Mouse (Mus musculus) embryonic facial prominence, embryonic 11.5 days (tissue): ENCODE measurements around the gene Rps19bp1. TPM values are rescaled to one million over a fixed set of nuclear protein-coding genes. Genes with fewer than 3 reads are reported as not detected.
A peak's percentile ranks its signal among the peaks of the same experiment; 100 is the strongest.

Source experiments
- ATAC-seq: fragments of 200-750 bp; cut with Nextera tagmentation; replicated peaks from 2 replicates; pipeline ENCODE4 v1.8.0; 2017; ENCODE audit warnings: low read depth; ENCODE audit not compliant: insufficient number of reproducible peaks, low FRiP score, low TSS enrichment
- DNase-seq: peaks from one replicate; pipeline ENCODE4 v3.0.0-alpha.2; 2015; ENCODE audit warnings: low spot score
- H3K27ac ChIP-seq: fragments of 300-500 bp; sonication (generic); replicated peaks from 2 replicates; pipeline ENCODE4 v1.5.1; 2014; ENCODE audit warnings: mild to moderate bottlenecking, low read depth, low read length, control low read depth
- H3K27me3 ChIP-seq: fragments of 300-500 bp; sonication (generic); 2 replicates; pipeline ENCODE4 v1.6.1; 2014; ENCODE audit warnings: mild to moderate bottlenecking, low read length, moderate library complexity, mixed read lengths; ENCODE audit not compliant: control insufficient read depth, insufficient read depth
- H3K36me3 ChIP-seq: fragments of 300-500 bp; sonication (generic); replicated peaks from 2 replicates; pipeline ENCODE4 v1.6.1; 2014; ENCODE audit warnings: low read depth, mild to moderate bottlenecking, low read length, moderate library complexity, mixed read lengths; ENCODE audit not compliant: control insufficient read depth, insufficient read depth
- H3K4me1 ChIP-seq: fragments of 300-500 bp; sonication (generic); 2 replicates; pipeline ENCODE4 v1.6.1; 2014; ENCODE audit warnings: low read length, mixed read lengths; ENCODE audit not compliant: control insufficient read depth, insufficient read depth
- H3K4me2 ChIP-seq: fragments of 300-500 bp; sonication (generic); 2 replicates; pipeline ENCODE4 v1.6.1; 2014; ENCODE audit warnings: low read depth, mild to moderate bottlenecking, control low read depth, low read length, moderate library complexity
- H3K4me3 ChIP-seq: fragments of 300-500 bp; sonication (generic); 2 replicates; pipeline ENCODE4 v1.5.1; 2014; ENCODE audit warnings: low read depth, low read length, control low read depth
- H3K9ac ChIP-seq: fragments of 300-500 bp; sonication (generic); replicated peaks from 2 replicates; pipeline ENCODE4 v1.6.1; 2014; ENCODE audit warnings: mild to moderate bottlenecking, control low read depth, low read length
- H3K9me3 ChIP-seq: fragments of 300-500 bp; sonication (generic); replicated peaks from 2 replicates; pipeline ENCODE4 v1.6.1; 2016; ENCODE audit warnings: mild to moderate bottlenecking, low read length, inconsistent platforms, mixed read lengths; ENCODE audit not compliant: control insufficient read depth
- WGBS: fragments of 180-500 bp; shearing (Covaris S2); extraction: QIAGEN DNeasy Blood & Tissue Kit; methylation state at CpG from one replicate; pipeline ENCODE4 v1.1.7; 2014; 5-methylcytosine and 5-hydroxymethylcytosine counted together
- polyA plus RNA-seq: library from polyadenylated mRNA; unstranded; fragments of >200 nt; fragmentation: Nextera tagmentation; extraction: Ambion mirVana; gene quantifications from 2 replicates; pipeline ENCODE4 v1.2.1, GENCODE M21; 2014

Rps19bp1 gene
- polyA plus RNA-seq, 1 experiment from 2014 or later: 83.1 TPM

- Histone ChIP-seq H3K27ac (no peak overlapping the region), H3K36me3 (no peaks in the 10 kb centered on the region), H3K9me3 (no peaks in the 10 kb centered on the region), H3K27me3 (peaks cover 6% of the 10 kb centered on the region; the same call in 1 of the 2 replicates), H3K9ac (no peak overlapping the region), H3K4me1 (no peaks in the 10 kb centered on the region), H3K4me2 (no peak overlapping the region), H3K4me3 (no peak overlapping the region)
- DNase-seq (peak; percentile 67), ATAC-seq (no peak)
- 19% methylated on average over 6 of the region's 6 CpGs for WGBS
These were observed 16.5 kb upstream of the Rps19bp1 start for GRCm38 (mm10) chr15:80280646-80281045.

- no peak overlapping the region for H3K4me2 ChIP-seq
- H3K9me3 ChIP-seq: no peaks in the 10 kb centered on the region
These were observed 14.9 kb upstream of the Rps19bp1 start for GRCm38 (mm10) chr15:80279053-80279452.

DNA sequence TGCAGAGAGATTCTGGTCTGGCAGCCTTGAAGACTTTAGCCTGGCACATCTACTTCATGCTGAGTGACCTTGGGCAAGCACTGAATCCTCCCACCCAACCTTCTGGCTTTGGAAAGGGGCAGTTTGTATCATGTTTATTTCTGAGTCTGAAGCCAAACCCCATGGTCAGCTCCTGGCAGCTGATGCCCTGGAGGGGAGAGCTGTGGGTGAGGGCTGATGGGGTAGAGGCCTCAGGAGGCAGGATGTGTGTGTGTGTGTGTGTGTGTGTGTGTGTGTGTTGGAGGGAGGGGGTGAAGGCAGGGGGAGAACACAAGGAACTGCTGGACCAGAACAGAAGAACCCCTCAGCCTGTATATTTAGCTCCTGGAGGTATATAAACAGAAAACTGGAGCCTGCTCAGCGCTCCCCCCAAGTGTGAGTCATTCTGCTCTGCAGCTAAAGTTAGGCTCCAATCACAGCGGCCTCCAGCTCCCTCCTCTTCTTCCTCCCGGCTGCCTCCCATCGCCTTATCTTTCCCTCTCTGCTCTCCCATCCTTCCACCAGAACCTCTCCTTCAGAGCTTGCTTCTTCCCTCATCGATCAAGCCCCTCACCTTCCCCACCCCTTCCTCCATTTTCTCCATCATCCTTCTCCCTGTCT lies 14.1 kb upstream of the Rps19bp1 start:
- Histone ChIP-seq H3K4me2 (no peak overlapping the region), H3K9ac (no peak overlapping the region), H3K4me1 (no peaks in the 10 kb centered on the region), H3K36me3 (no peaks in the 10 kb centered on the region), H3K4me3 (no peak overlapping the region), H3K9me3 (no peaks in the 10 kb centered on the region), H3K27ac (no peak overlapping the region), H3K27me3 (no peaks in the 10 kb centered on the region)
- 64% methylated on average over 5 of the region's 5 CpGs for WGBS
- ATAC-seq: no peak
- DNase-seq: no peak

More at GRCm38 (mm10) chr15:80279053-80279452, 14.9 kb upstream of the Rps19bp1 start:
- H3K4me3 ChIP-seq: no peak overlapping the region
- H3K4me1 ChIP-seq: no peaks in the 10 kb centered on the region
- no peak for ATAC-seq
- H3K9ac ChIP-seq: no peak overlapping the region
- WGBS: 88% methylated on average over 2 of the region's 2 CpGs
- H3K27ac ChIP-seq: no peak overlapping the region
- H3K27me3 ChIP-seq: no peaks in the 10 kb centered on the region
- no peak for DNase-seq
- H3K36me3 ChIP-seq: no peaks in the 10 kb centered on the region

DNA sequence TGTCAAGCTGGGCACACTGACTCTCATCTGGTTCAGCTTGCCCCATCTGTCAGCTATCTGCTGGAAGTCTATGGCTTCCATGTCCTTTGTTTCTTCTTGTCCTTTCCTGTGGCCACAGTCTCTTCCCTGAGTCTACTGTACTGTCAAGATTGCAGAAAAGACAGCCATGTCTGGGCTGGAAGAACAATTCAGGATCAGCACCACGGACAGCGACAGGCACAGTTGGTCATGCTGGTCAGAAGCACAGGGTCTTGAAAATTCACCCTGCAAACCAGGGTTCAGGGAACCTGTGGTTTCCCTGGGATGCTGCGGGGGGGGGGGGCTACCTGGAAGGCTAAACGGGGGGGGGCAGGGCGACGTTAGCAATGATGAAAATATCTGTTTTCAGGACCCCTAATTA lies 13.5 kb upstream of the Rps19bp1 start:
- Histone ChIP-seq H3K9ac (no peak overlapping the region), H3K4me1 (no peaks in the 10 kb centered on the region), H3K27ac (no peak overlapping the region), H3K4me3 (no peak overlapping the region), H3K36me3 (no peaks in the 10 kb centered on the region), H3K9me3 (no peaks in the 10 kb centered on the region), H3K4me2 (no peak overlapping the region), H3K27me3 (no peaks in the 10 kb centered on the region)
- under 1% methylated on average over 6 of the region's 6 CpGs for WGBS
- DNase-seq: peak; percentile 89
- no peak for ATAC-seq

DNA sequence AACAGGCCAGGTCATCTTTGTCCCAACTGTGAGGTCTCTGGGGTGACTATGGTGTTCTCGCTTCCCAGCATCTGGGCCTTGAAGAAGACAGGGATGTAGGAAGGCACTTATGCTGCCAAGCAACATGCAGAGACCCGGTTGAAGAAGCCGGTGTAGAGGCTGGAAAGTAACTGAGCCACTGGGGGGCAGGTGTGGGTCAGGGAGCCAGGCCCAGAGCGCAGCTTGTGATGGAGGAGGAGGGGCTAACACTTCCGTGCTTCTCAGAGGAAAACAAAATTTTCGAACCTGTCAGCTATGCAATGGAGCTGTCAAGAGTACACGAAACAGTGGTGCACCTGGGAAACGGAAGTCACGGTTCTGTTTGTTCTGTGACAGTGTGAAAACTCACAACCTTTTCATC lies 13.0 kb upstream of the Rps19bp1 start:
- H3K27ac ChIP-seq: no peak overlapping the region
- no peak overlapping the region for H3K4me2 ChIP-seq
- H3K36me3 ChIP-seq: no peaks in the 10 kb centered on the region
- 48% methylated on average over 9 of the region's 9 CpGs for WGBS
- H3K4me3 ChIP-seq: no peak overlapping the region
- no peaks in the 10 kb centered on the region for H3K27me3 ChIP-seq
- no peak overlapping the region for H3K9ac ChIP-seq
- H3K9me3 ChIP-seq: no peaks in the 10 kb centered on the region
- DNase-seq (no peak), ATAC-seq (no peak)
- H3K4me1 ChIP-seq: no peaks in the 10 kb centered on the region

DNA sequence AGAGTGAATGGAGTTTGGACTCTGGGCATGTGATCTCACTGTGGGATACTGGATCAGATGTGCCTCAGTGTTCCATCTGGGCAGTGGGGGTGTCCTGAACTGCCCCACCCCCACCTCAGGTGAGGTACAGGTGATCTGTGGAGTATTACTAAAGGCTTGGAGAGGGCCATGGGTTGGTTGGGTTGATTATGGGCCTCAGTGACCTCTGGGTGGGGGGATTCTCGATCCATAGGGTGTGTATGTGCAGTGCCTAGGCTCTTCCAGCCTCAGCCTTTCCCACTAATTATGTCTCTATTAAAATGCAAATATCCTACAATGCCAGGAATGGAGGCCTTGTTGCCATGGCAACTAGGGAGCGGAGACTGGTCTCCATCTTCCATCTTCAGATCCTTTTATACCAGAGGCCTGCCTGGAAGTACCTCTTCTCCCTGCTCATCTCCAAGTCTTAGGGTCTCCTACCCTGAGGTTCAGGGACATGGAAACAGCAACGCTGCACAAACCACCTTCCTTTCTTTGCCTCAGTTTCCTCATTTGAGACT lies 7.8 kb upstream of the Rps19bp1 start:
- Histone ChIP-seq H3K27ac (no peak overlapping the region), H3K4me2 (no peak overlapping the region), H3K9me3 (no peaks in the 10 kb centered on the region; the same call in 1 of the 2 replicates), H3K27me3 (no peaks in the 10 kb centered on the region), H3K9ac (no peak overlapping the region), H3K36me3 (no peaks in the 10 kb centered on the region), H3K4me3 (no peak overlapping the region), H3K4me1 (no peaks in the 10 kb centered on the region)
- 71% methylated on average over 3 of the region's 3 CpGs for WGBS
- no peak for DNase-seq
- no peak for ATAC-seq

DNA sequence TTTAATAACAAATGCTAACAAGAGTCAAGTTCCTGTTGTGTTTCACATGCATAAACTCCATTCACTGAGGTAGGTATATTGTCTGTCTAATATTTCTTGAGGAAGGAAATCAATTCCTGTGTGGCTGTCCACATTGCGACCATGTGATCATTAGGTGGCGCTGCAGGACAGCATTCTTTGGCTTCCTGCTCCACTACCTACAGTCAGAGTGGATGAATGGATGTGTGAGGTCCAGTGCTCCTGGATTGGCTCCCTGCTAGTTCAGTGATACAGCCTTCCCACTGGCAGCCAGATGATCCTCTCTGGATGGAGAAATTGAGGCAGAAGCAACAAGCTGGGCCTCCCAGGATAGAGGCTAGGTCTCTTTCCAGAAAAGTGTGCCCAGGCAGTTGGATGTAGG lies 2.2 kb upstream of the Rps19bp1 start:
- peak; percentile 88 for DNase-seq
- Histone ChIP-seq H3K4me1 (no peaks in the 10 kb centered on the region), H3K4me3 (no peak overlapping the region), H3K9ac (no peak overlapping the region), H3K4me2 (no peak overlapping the region), H3K27me3 (no peaks in the 10 kb centered on the region), H3K36me3 (no peaks in the 10 kb centered on the region), H3K9me3 (no peaks in the 10 kb centered on the region; the same call in 1 of the 2 replicates), H3K27ac (no peak overlapping the region)
- no peak for ATAC-seq
- WGBS: 0% methylated on average over 2 of the region's 2 CpGs

GRCm38 (mm10) chr15:80261100-80261499 lies 3.0 kb downstream of the Rps19bp1 start:
- no peak for ATAC-seq
- Histone ChIP-seq H3K4me2 (no peak overlapping the region), H3K27ac (no peak overlapping the region), H3K36me3 (peaks cover 5% of the 10 kb centered on the region), H3K4me3 (no peak overlapping the region), H3K9ac (no peak overlapping the region), H3K27me3 (no peaks in the 10 kb centered on the region), H3K9me3 (no peaks in the 10 kb centered on the region), H3K4me1 (no peaks in the 10 kb centered on the region; the same call in 1 of the 2 replicates)
- no peak for DNase-seq
- 84% methylated on average over 7 of the region's 7 CpGs for WGBS
